Mouse (Mus musculus): ENCODE results near the gene Klhdc10. TPM values are rescaled to one million over a fixed set of nuclear protein-coding genes. Genes with fewer than 3 reads are reported as not detected.

Gene Klhdc10
- polyA plus RNA-seq, 1 experiment from 2014 or later, result 24.9 TPM

- no peak for ATAC-seq (replicated peaks; ENCODE audit: insufficient number of reproducible peaks, low FRiP score, low TSS enrichment)
- H3K9me3 ChIP-seq (replicated peaks; ENCODE audit: control insufficient read depth, low read length), result 0 out of 2 replicates have a peak, but pooled peaks cover 2% of the 10 kb centered on the region
- WGBS (ENCODE audit: insufficient replicate concordance), result 83% methylated on average over 6 of the region's 6 CpGs
- no peak overlapping the region for H3K27ac ChIP-seq (ENCODE audit: low read depth, low read length)
- no peak overlapping the region for H3K4me2 ChIP-seq
- H3K4me3 ChIP-seq (ENCODE audit: low read depth, low read length), result no peak overlapping the region
- H3K27me3 ChIP-seq (ENCODE audit: control insufficient read depth, insufficient read depth, low read length), result no peaks in the 10 kb centered on the region
- H3K36me3 ChIP-seq (ENCODE audit: control insufficient read depth, insufficient read depth, low read length), result peaks cover 54% of the 10 kb centered on the region
- no peaks in the 10 kb centered on the region for H3K4me1 ChIP-seq (ENCODE audit: control insufficient read depth, insufficient read depth, low read length)
- H3K9ac ChIP-seq (ENCODE audit: low read depth, low read length), result no peak overlapping the region
Measured at GRCm38 (mm10) chr6:30486504-30486903, 84.8 kb downstream of the Klhdc10 start.

- no peak for ATAC-seq (replicated peaks; ENCODE audit: insufficient number of reproducible peaks, low FRiP score, low TSS enrichment)
- WGBS (ENCODE audit: insufficient replicate concordance), result 54% methylated on average over 3 of the region's 3 CpGs
- Histone ChIP-seq H3K36me3 (ENCODE audit: control insufficient read depth, insufficient read depth, low read length) (peaks cover 24% of the 10 kb centered on the region), H3K4me1 (ENCODE audit: control insufficient read depth, insufficient read depth, low read length) (peaks cover 2% of the 10 kb centered on the region; the same call in 1 of the 2 replicates), H3K27ac (ENCODE audit: low read depth, low read length) (no peak overlapping the region), H3K4me2 (no peak overlapping the region), H3K27me3 (ENCODE audit: control insufficient read depth, insufficient read depth, low read length) (no peaks in the 10 kb centered on the region), H3K4me3 (ENCODE audit: low read depth, low read length) (no peak overlapping the region), H3K9ac (ENCODE audit: low read depth, low read length) (no peak overlapping the region), H3K9me3 (replicated peaks; ENCODE audit: control insufficient read depth, low read length) (no peaks in the 10 kb centered on the region)
Measured at GRCm38 (mm10) chr6:30499049-30499448, 97.4 kb downstream of the Klhdc10 start.

Other genes starting within 250 kb of the Klhdc10 start
- gene Ube2h, start 97.3 kb upstream of the Klhdc10 start, polyA plus RNA-seq (2014; fragmentation: Nextera tagmentation; extraction: Ambion mirVana), result 58.4 and 60.9 TPM in 2 replicates
- 49.1 and 54.6 TPM in 2 replicates for gene Zc3hc1, start 10.8 kb upstream of the Klhdc10 start, polyA plus RNA-seq (2014; fragmentation: Nextera tagmentation; extraction: Ambion mirVana)
- gene Tmem209, start 107.9 kb downstream of the Klhdc10 start, polyA plus RNA-seq (2014; fragmentation: Nextera tagmentation; extraction: Ambion mirVana), result 29.3 and 30.9 TPM in 2 replicates
- 0.62 TPM in 1 of 2 replicates, not detected in the other for gene Ssmem1, start 108.0 kb downstream of the Klhdc10 start, polyA plus RNA-seq (2014; fragmentation: Nextera tagmentation; extraction: Ambion mirVana)
- 8.3 and 11.7 TPM in 2 replicates for gene Cpa2, start 139.7 kb downstream of the Klhdc10 start, polyA plus RNA-seq (2014; fragmentation: Nextera tagmentation; extraction: Ambion mirVana)
- 2.4 TPM in 2 replicates for gene Cpa4, start 166.5 kb downstream of the Klhdc10 start, polyA plus RNA-seq (2014; fragmentation: Nextera tagmentation; extraction: Ambion mirVana)
- 1.4 and 2.7 TPM in 2 replicates for gene Cpa5, start 209.1 kb downstream of the Klhdc10 start, polyA plus RNA-seq (2014; fragmentation: Nextera tagmentation; extraction: Ambion mirVana)
- gene Cpa1, start 237.3 kb downstream of the Klhdc10 start, polyA plus RNA-seq (2014; fragmentation: Nextera tagmentation; extraction: Ambion mirVana), result 2.4 and 2.5 TPM in 2 replicates